In genomic region chrX:73969167-73969566, GRCm38 (mm10) we compare ENCODE assay signal across 1 mouse cellular context.
A peak's percentile ranks its signal among the peaks of the same experiment; 100 is the strongest.
TF ChIP-seq lines count a peak whose summit lies in the region.

No protein-coding gene starts in this region.

TF ChIP-seq in MEL, 35 proteins besides CTCF, POLR2A, EP300 and RAD21:
- 0 out of 2 replicates have a peak, but pooled peaks have one; percentile 4 for TF ChIP-seq SIN3A (IDR thresholded peaks at IDR 0.05; ENCODE audit: low read length)
- no peak for TF ChIP-seq KAT2A (conservative IDR thresholded peaks at IDR 0.05; ENCODE audit: low read depth, low read length)
- no peak for TF ChIP-seq HCFC1 (IDR thresholded peaks at IDR 0.05; ENCODE audit: low read depth, low read length)
- TF ChIP-seq ETS1 (IDR thresholded peaks at IDR 0.05; ENCODE audit: low read depth, low read length): peak; percentile 42; the same call in 1 of the 2 replicates
- TF ChIP-seq TAL1 (IDR thresholded peaks at IDR 0.05; ENCODE audit: low read length): peak; percentile 54; the same call in 1 of the 2 replicates
- TF ChIP-seq POLR2AphosphoS5 (IDR thresholded peaks at IDR 0.05; ENCODE audit: borderline replicate concordance, low read depth, low read length): no peak
- no peak for TF ChIP-seq ZMIZ1 (IDR thresholded peaks at IDR 0.05; ENCODE audit: low read depth, low read length)
- TF ChIP-seq RCOR1 (IDR thresholded peaks at IDR 0.05; ENCODE audit: low read depth, low read length): peak; percentile 31; the same call in 1 of the 2 replicates
- no peak for TF ChIP-seq ZKSCAN1 (IDR thresholded peaks at IDR 0.05; ENCODE audit: low read depth, low read length)
- peak; percentile 69 for TF ChIP-seq GATA1 (IDR thresholded peaks at IDR 0.05; ENCODE audit: low read depth, low read length)
- no peak for TF ChIP-seq NELFE (IDR thresholded peaks at IDR 0.05; ENCODE audit: low read depth, low read length)
- no peak for TF ChIP-seq CHD2 (IDR thresholded peaks at IDR 0.05; ENCODE audit: low read length)
- TF ChIP-seq E2F4 (IDR thresholded peaks at IDR 0.05; ENCODE audit: borderline replicate concordance, low read depth, low read length): no peak
- peak; percentile 69; the same call in 1 of the 2 replicates for TF ChIP-seq TCF12 (IDR thresholded peaks at IDR 0.05; ENCODE audit: low read depth, low read length)
